Mouse (Mus musculus) kidney, postnatal 36 days (tissue): ENCODE data around the gene Mnat1.
"Not testable (repeated sequence)": the region's sequence is repeated elsewhere in the genome, so short reads cannot be mapped to it uniquely, and the experiment has no call there.

Experiments used
- DNase-seq, 2 experiments: peaks; one replicate each; pipeline ENCODE4 v3.0.0; 2021 to 2022; ENCODE audit warnings: mixed read lengths in 2 of 2

The Mnat1 gene

GRCm38 (mm10) chr12:73123093-73124041 lies at the start of gene Mnat1:
Gene Mnat1, plus strand, starts transcription at chr12:73123717.
- peak; percentile 75 to 88 for DNase-seq

GRCm38 (mm10) chr12:73081828-73082227 lies 41.7 kb upstream of the Mnat1 start:
- DNase-seq = not testable (repeated sequence)

GRCm38 (mm10) chr12:73083773-73084172 lies 39.7 kb upstream of the Mnat1 start:
- DNase-seq = no peak

- no peak for DNase-seq
Measured at GRCm38 (mm10) chr12:73085739-73086630, 37.5 kb upstream of the Mnat1 start.

- DNase-seq = no peak
Measured at GRCm38 (mm10) chr12:73087086-73087485, 36.4 kb upstream of the Mnat1 start.

GRCm38 (mm10) chr12:73088500-73088899 lies 35.0 kb upstream of the Mnat1 start:
- DNase-seq = no peak

- DNase-seq = no peak
Measured at GRCm38 (mm10) chr12:73088911-73089310, 34.6 kb upstream of the Mnat1 start.

- DNase-seq = peak; percentile 15 to 44
Measured at GRCm38 (mm10) chr12:73090672-73091335, 32.7 kb upstream of the Mnat1 start.

GRCm38 (mm10) chr12:73094189-73094588 lies 29.3 kb upstream of the Mnat1 start:
- DNase-seq = no peak

GRCm38 (mm10) chr12:73094605-73095004 lies 28.9 kb upstream of the Mnat1 start:
- DNase-seq = no peak

- not testable (repeated sequence) for DNase-seq
Measured at GRCm38 (mm10) chr12:73096177-73096576, 27.3 kb upstream of the Mnat1 start.

- no peak for DNase-seq
Measured at GRCm38 (mm10) chr12:73098593-73098992, 24.9 kb upstream of the Mnat1 start.

- DNase-seq = no peak
Measured at GRCm38 (mm10) chr12:73103713-73104112, 19.8 kb upstream of the Mnat1 start.

- no peak for DNase-seq
Measured at GRCm38 (mm10) chr12:73107821-73108220, 15.7 kb upstream of the Mnat1 start.

- peak; percentile 32 to 57 for DNase-seq
Measured at GRCm38 (mm10) chr12:73110431-73111111, 12.9 kb upstream of the Mnat1 start.

- peak; percentile 48 to 71 for DNase-seq
Measured at GRCm38 (mm10) chr12:73111561-73112325, 11.8 kb upstream of the Mnat1 start.

GRCm38 (mm10) chr12:73112326-73113087 lies 11.0 kb upstream of the Mnat1 start:
- peak; percentile 21 to 57 for DNase-seq

- peak; percentile 76 to 82 for DNase-seq
Measured at GRCm38 (mm10) chr12:73113196-73113595, 10.3 kb upstream of the Mnat1 start, which contains the start of gene Six4. Gene Six4, minus strand, starts transcription at chr12:73113456.

- DNase-seq = no peak
Measured at GRCm38 (mm10) chr12:73125250-73125649, 1.7 kb downstream of the Mnat1 start.

- DNase-seq = no peak
Measured at GRCm38 (mm10) chr12:73140732-73141131, 17.2 kb downstream of the Mnat1 start.
